Mouse (Mus musculus): ENCODE measurements around the gene Sept4. TPM values are rescaled to one million over a fixed set of nuclear protein-coding genes. Genes with fewer than 3 reads are reported as not detected.
A peak's percentile ranks its signal among the peaks of the same experiment; 100 is the strongest.

Gene Sept4
- polyA plus RNA-seq, 1 experiment from 2014 or later = 11.2 TPM

- Histone ChIP-seq H3K4me3 (no peak overlapping the region), H3K4me1 (peaks cover 9% of the 10 kb centered on the region), H3K27me3 (ENCODE audit: insufficient read depth, poor library complexity, severe bottlenecking) (no peaks in the 10 kb centered on the region), H3K9me3 (no peaks in the 10 kb centered on the region), H3K36me3 (no peaks in the 10 kb centered on the region), H3K27ac (no peak overlapping the region)
- WGBS = 47% methylated on average over 6 of the region's 6 CpGs
- DNase-seq (ENCODE audit: low spot score) = no peak
Observed at GRCm38 (mm10) chr11:87561208-87561607, 7.5 kb upstream of the Sept4 start.

DNA sequence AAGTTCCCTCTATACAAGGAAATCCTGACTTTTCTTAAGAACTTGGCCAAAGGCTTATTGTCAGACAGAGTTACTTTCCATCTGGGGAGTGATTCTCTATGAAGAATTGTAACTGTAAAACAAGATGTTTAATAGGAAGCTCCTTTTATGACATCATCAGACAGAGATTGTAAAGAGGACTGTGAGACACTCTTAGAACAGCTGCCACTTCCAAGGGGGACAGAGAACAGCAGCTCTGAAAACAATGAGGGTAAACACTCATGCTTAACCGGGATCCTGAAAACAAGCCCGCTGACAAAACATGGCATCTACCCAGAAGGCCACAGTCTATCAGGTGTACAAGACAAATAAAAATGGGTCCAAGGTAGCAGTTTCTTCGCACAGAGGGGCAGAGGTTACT is 2.2 kb upstream of the Sept4 start, which contains the start of gene Gm11492:
Gene Gm11492 (plus strand): TSS at position 153 of the 400 bp plus-strand sequence.
- H3K9me3 ChIP-seq = no peaks in the 10 kb centered on the region
- no peak within 1 kb of the TSS for H3K27ac ChIP-seq
- no peak for DNase-seq (ENCODE audit: low spot score)
- WGBS = 72% methylated on average over 3 of the region's 3 CpGs
- no peaks in the 10 kb centered on the region for H3K36me3 ChIP-seq
- H3K27me3 ChIP-seq (ENCODE audit: insufficient read depth, poor library complexity, severe bottlenecking) = no peaks in the 10 kb centered on the region
- H3K4me1 ChIP-seq = peaks cover 34% of the 10 kb centered on the region
- no peak within 1 kb of the TSS for H3K4me3 ChIP-seq

GRCm38 (mm10) chr11:87570743-87571142 is 2.0 kb downstream of the Sept4 start:
- no peak for DNase-seq (ENCODE audit: low spot score)
- Histone ChIP-seq H3K4me3 (no peak overlapping the region), H3K9me3 (no peaks in the 10 kb centered on the region), H3K27me3 (ENCODE audit: insufficient read depth, poor library complexity, severe bottlenecking) (no peaks in the 10 kb centered on the region), H3K36me3 (no peaks in the 10 kb centered on the region), H3K27ac (0 out of 2 replicates have a peak overlapping the region, but pooled peaks have one; percentile 31), H3K4me1 (peaks cover 65% of the 10 kb centered on the region)
- WGBS = 6% methylated on average over 5 of the region's 5 CpGs

DNA sequence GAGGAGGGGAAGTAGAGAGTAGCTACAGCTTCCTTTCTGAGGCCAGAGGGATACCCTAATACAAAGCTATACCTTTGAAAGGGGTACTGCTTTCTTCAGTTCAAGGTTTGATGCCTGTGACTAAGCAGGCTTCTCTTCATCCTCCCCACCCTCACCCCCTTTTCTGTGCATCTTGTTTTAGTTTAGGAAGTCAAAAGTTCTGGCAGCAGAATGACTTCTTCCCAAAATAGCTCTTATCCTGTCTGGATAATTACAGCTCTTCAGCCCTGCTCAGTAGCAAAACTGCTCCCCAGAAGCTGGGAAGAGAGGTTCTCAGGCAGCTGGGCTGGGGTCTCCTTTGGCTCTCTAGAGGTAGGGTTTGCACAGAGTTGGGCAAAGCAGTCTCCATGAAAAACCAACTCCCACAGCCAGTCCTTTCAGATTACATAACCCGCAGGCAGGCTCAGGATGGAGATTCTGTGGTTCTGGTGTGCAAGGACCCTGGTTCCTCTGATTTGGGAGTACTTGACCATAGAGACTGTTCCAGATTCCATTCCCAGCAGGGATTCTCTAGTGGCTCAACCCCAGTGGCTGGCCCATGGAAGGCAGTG is 2.8 kb downstream of the Sept4 start:
- Histone ChIP-seq H3K4me3 (0 out of 2 replicates have a peak overlapping the region, but pooled peaks have one; percentile 23), H3K27ac (0 out of 2 replicates have a peak overlapping the region, but pooled peaks have one; percentile 2), H3K36me3 (no peaks in the 10 kb centered on the region), H3K27me3 (ENCODE audit: insufficient read depth, poor library complexity, severe bottlenecking) (no peaks in the 10 kb centered on the region), H3K4me1 (peaks cover 65% of the 10 kb centered on the region), H3K9me3 (no peaks in the 10 kb centered on the region)
- 86% methylated on average over 1 of the region's 1 CpGs for WGBS
- no peak for DNase-seq (ENCODE audit: low spot score)

GRCm38 (mm10) chr11:87573751-87574150 is 5.0 kb downstream of the Sept4 start:
- Histone ChIP-seq H3K4me1 (peaks cover 74% of the 10 kb centered on the region), H3K36me3 (no peaks in the 10 kb centered on the region), H3K27ac (peak overlapping the region; percentile 36; the same call in 1 of the 2 replicates), H3K27me3 (ENCODE audit: insufficient read depth, poor library complexity, severe bottlenecking) (no peaks in the 10 kb centered on the region), H3K4me3 (no peak overlapping the region), H3K9me3 (no peaks in the 10 kb centered on the region)
- 59% methylated on average over 7 of the region's 7 CpGs for WGBS
- no peak for DNase-seq (ENCODE audit: low spot score)

GRCm38 (mm10) chr11:87574520-87575180 is 5.9 kb downstream of the Sept4 start:
- H3K36me3 ChIP-seq = no peaks in the 10 kb centered on the region
- 53% methylated on average over 21 of the region's 21 CpGs for WGBS
- peaks cover 80% of the 10 kb centered on the region for H3K4me1 ChIP-seq
- H3K27ac ChIP-seq = peak overlapping the region; percentile 36; the same call in 1 of the 2 replicates
- no peak for DNase-seq (ENCODE audit: low spot score)
- no peak overlapping the region for H3K4me3 ChIP-seq
- H3K27me3 ChIP-seq (ENCODE audit: insufficient read depth, poor library complexity, severe bottlenecking) = no peaks in the 10 kb centered on the region
- H3K9me3 ChIP-seq = no peaks in the 10 kb centered on the region

DNA sequence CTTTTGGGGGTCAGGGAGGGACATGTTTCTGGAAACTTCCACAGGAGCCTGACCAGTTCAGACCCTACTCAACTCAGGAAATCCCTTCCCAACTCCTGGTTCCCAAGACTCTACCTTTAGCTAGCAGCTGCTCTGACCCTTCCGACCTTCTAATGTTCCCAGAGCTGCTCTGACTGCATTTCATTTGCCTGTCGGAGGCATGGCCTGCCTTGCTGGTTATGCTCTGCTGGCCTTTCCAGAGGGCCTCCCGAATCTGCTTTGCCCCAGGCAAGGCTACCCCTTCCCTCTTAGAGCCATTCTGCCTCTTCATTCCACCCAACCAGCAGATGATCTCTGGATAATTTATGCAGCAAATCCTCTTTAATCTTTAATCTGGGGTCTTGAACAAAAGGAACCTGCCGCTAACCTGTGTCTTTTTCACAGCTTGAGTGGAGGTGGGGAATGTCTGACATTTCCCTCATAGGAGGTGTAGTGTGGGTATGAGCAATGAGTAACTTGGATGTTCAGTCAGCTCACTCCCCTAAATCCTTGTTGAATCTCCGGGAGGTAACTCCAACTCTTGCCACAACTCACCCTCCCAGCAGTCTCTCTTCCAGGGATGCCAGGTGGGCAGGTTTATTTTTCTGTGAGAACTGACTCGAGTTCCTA is 9.0 kb downstream of the Sept4 start:
- WGBS = 25% methylated on average over 6 of the region's 6 CpGs
- Histone ChIP-seq H3K4me1 (peaks cover 72% of the 10 kb centered on the region), H3K9me3 (no peaks in the 10 kb centered on the region), H3K4me3 (peak overlapping the region; percentile 67), H3K36me3 (no peaks in the 10 kb centered on the region), H3K27ac (peak overlapping the region; percentile 65; the same call in 1 of the 2 replicates), H3K27me3 (ENCODE audit: insufficient read depth, poor library complexity, severe bottlenecking) (peaks cover 18% of the 10 kb centered on the region; the same call in 1 of the 2 replicates)
- DNase-seq (ENCODE audit: low spot score) = no peak

DNA sequence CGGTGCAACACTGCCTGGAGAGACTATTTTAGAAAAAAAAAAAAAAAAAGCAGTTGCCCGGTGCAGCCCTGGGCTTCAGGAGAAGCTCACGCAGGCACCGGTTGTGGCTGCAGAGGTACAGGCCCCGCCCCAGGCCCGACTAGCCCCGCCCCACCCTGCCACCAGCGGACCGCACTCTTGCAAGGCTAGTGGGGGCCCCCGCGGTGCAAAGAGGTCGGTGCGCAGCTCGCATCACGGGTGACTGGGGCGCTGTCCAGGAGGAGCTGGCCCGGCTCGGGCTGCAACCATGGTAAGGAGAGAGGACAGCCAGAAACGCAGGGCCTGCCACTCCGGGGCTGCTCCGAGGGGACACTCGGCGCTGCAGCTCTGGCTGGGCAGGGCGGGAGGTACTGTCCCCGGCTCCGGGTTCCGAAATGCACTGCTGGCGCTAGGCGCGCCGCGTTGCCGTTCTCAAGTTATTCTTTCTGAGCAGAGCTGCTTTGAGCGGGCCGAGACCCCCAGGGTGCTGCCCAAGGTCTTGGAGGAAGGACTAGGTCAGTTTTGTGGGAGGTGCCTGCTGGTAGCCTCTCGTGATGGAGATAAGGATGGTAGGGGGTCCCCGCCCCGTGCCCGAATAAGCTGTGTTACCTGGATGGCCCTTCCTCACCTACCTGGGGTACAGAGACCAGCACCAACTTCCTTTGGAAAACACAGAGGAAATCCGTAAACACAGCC is 9.7 kb downstream of the Sept4 start:
- WGBS = under 1% methylated on average over 40 of the region's 40 CpGs
- Histone ChIP-seq H3K4me1 (peaks cover 76% of the 10 kb centered on the region), H3K9me3 (no peaks in the 10 kb centered on the region), H3K4me3 (peak overlapping the region; percentile 67), H3K27ac (peak overlapping the region; percentile 65), H3K36me3 (no peaks in the 10 kb centered on the region), H3K27me3 (ENCODE audit: insufficient read depth, poor library complexity, severe bottlenecking) (peaks cover 18% of the 10 kb centered on the region; the same call in 1 of the 2 replicates)
- DNase-seq (ENCODE audit: low spot score) = peak; percentile 90

DNA sequence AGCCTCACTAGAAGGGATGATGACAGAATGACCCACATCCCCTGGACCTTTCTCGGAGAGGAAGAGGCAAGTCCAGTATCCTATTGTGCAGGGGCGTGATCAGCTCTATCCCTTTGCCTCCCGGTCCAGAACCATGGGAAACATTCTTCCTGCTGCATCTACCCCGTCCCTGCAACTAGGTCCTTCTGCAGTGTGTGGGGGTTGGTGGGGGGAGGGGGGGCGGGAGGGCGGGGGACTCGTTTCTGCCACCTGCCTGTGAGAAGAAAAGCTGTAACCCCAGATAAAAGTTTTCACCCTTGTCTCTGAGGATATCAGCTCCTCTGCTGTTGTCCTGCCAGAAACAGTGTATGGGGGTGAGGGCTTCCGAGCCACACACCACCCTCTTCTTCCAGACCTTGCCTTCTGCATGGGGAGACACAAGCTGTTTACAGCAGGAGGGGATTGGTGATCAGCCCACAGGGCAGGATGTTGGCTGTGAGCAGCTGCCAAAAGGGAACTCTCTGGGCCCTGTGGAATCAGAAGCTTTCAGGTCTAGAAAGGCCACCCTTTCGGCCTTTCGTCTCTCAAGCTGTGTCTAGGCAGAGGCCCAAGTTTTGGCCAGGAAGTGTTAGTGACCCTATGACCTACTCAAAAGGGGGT is 10.4 kb downstream of the Sept4 start:
- no peaks in the 10 kb centered on the region for H3K36me3 ChIP-seq
- no peak for DNase-seq (ENCODE audit: low spot score)

GRCm38 (mm10) chr11:87579713-87580112 is 11.0 kb downstream of the Sept4 start:
- DNase-seq (ENCODE audit: low spot score) = no peak
- peak overlapping the region; percentile 77; the same call in 1 of the 2 replicates for H3K27ac ChIP-seq
- no peaks in the 10 kb centered on the region for H3K36me3 ChIP-seq
- H3K27me3 ChIP-seq (ENCODE audit: insufficient read depth, poor library complexity, severe bottlenecking) = peaks cover 18% of the 10 kb centered on the region; the same call in 1 of the 2 replicates
- WGBS = 37% methylated on average over 1 of the region's 1 CpGs
- H3K4me1 ChIP-seq = peaks cover 69% of the 10 kb centered on the region
- H3K4me3 ChIP-seq = no peak overlapping the region
- no peaks in the 10 kb centered on the region for H3K9me3 ChIP-seq

More for the DNA sequence above, 10.4 kb downstream of the Sept4 start:
- Histone ChIP-seq H3K27ac (peak overlapping the region; percentile 77), H3K27me3 (ENCODE audit: insufficient read depth, poor library complexity, severe bottlenecking) (peaks cover 18% of the 10 kb centered on the region; the same call in 1 of the 2 replicates), H3K4me3 (peak overlapping the region; percentile 67), H3K4me1 (peaks cover 71% of the 10 kb centered on the region), H3K9me3 (no peaks in the 10 kb centered on the region)
- 11% methylated on average over 10 of the region's 10 CpGs for WGBS

DNA sequence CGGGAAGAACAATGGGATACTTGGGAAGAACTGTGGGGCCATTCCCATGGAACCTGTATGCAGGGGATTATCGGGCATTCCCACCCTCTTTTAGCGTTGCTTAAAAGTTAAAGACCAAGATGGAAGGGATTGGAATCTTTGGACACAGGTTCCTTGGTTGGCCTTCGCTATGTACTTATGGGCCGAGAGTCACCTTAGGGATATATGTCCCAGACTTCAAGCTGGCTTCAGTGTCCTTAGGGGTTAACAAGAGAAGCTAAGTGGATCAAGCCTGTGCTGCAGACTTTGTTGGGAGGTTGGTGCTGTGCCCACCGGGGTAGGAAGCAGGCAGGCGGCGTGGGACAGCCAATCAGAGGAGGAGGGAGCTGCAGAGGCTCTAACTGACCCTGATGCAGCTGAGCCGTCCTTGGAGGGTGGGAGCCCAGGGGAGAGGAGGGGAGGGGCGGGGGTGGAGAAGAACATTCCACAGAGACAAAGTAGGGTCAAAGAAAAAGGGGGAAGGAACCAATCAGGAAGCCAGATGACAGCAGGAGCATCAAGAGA is 11.9 kb downstream of the Sept4 start:
- DNase-seq (ENCODE audit: low spot score) = no peak
- Histone ChIP-seq H3K4me3 (no peak overlapping the region), H3K27me3 (ENCODE audit: insufficient read depth, poor library complexity, severe bottlenecking) (peaks cover 18% of the 10 kb centered on the region; the same call in 1 of the 2 replicates), H3K27ac (peak overlapping the region; percentile 23; the same call in 1 of the 2 replicates), H3K36me3 (no peaks in the 10 kb centered on the region), H3K9me3 (no peaks in the 10 kb centered on the region), H3K4me1 (peaks cover 66% of the 10 kb centered on the region)
- WGBS = 45% methylated on average over 10 of the region's 10 CpGs

Measured in heart, embryonic 10.5 days (tissue).